Mouse (Mus musculus): ENCODE results near the gene Lypd5. TPM values are rescaled to one million over a fixed set of nuclear protein-coding genes. Genes with fewer than 3 reads are reported as not detected.
A peak's percentile ranks its signal among the peaks of the same experiment; 100 is the strongest.
"Not testable (repeated sequence)": the region's sequence is repeated elsewhere in the genome, so short reads cannot be mapped to it uniquely, and the experiment has no call there.

Gene Lypd5
- polyA plus RNA-seq, 1 experiment from 2014 or later, result not detected

DNA sequence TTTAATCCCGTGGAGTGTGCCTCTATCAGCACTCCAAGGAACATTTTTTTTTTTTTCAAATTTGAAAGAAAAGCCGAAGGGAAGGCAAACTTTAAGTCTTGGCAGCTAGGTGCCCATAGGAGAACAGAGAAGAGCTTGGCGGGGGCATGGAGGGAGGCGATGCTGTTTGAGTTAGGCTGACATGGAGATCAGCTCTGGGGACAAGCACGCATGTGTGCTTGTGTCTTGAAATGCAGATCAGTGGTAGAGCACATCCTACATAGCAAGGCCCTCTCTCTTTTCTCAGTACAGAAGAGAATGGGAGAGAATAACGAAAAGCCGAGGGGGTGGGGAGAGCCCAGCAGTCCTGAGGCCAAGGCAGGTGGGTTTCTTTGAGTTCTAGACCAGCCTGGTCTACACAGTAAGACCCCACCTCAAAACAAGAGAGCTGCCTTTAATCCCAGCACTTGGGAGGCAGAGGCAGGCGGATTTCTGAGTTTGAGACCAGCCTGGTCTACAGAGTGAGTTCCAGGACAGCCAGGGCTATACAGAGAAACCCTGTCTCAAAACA lies 49.4 kb downstream of the Lypd5 start:
- Histone ChIP-seq H3K36me3 (ENCODE audit: control insufficient read depth, insufficient read depth, low read length) (no peaks in the 10 kb centered on the region), H3K27ac (ENCODE audit: low read depth, low read length) (no peak overlapping the region), H3K4me2 (ENCODE audit: low read depth, low read length, severe bottlenecking) (no peak overlapping the region), H3K9me3 (ENCODE audit: control insufficient read depth, low read length) (peaks cover 3% of the 10 kb centered on the region; the same call in 1 of the 2 replicates), H3K4me3 (ENCODE audit: low read depth, low read length) (no peak overlapping the region), H3K9ac (ENCODE audit: low read length) (no peak overlapping the region), H3K27me3 (ENCODE audit: control insufficient read depth, insufficient read depth, low read length) (no peaks in the 10 kb centered on the region), H3K4me1 (replicated peaks; ENCODE audit: control insufficient read depth, insufficient read depth, low read length) (no peaks in the 10 kb centered on the region)
- no peak for ATAC-seq (replicated peaks; ENCODE audit: low FRiP score)
- DNase-seq (ENCODE audit: low spot score), result no peak
- WGBS, result 91% methylated on average over 8 of the region's 8 CpGs

- ATAC-seq (replicated peaks; ENCODE audit: low FRiP score) (peak; percentile 96), DNase-seq (ENCODE audit: low spot score) (peak; percentile 97)
- Histone ChIP-seq H3K9me3 (ENCODE audit: control insufficient read depth, low read length) (peaks cover 3% of the 10 kb centered on the region; the same call in 1 of the 2 replicates), H3K9ac (ENCODE audit: low read length) (peak within 1 kb of the TSS; percentile 74), H3K4me3 (ENCODE audit: low read depth, low read length) (peak within 1 kb of the TSS; percentile 52), H3K36me3 (ENCODE audit: control insufficient read depth, insufficient read depth, low read length) (no peaks in the 10 kb centered on the region), H3K27me3 (ENCODE audit: control insufficient read depth, insufficient read depth, low read length) (no peaks in the 10 kb centered on the region), H3K4me1 (replicated peaks; ENCODE audit: control insufficient read depth, insufficient read depth, low read length) (no peaks in the 10 kb centered on the region), H3K27ac (ENCODE audit: low read depth, low read length) (peak within 1 kb of the TSS; percentile 94), H3K4me2 (ENCODE audit: low read depth, low read length, severe bottlenecking) (peak within 1 kb of the TSS; percentile 49)
- 3% methylated on average over 66 of the region's 66 CpGs for WGBS
Observed at GRCm38 (mm10) chr7:24399256-24400081, 50.5 kb downstream of the Lypd5 start, which contains the start of gene Smg9. Smg9 (plus strand) TSS chr7:24399619.

DNA sequence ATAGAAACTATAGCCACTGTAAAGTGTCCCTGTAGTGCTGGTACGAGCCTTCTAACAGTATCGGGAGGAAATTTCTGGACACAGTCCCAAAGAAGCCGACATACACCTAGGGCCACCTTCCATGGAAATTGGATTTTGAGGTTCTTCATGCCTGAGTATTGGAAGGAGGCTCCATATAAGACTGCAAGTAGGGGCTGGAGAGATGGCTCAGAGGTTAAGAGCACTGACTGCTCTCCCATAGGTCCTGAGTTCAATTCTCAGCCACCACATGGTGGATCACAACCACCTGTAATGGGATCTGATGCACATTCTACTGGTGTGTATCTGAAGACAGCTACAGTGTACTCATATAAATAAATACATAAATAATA lies 51.1 kb downstream of the Lypd5 start:
- DNase-seq (ENCODE audit: low spot score) (no peak), ATAC-seq (replicated peaks; ENCODE audit: low FRiP score) (no peak)
- Histone ChIP-seq H3K9ac (ENCODE audit: low read length) (peak overlapping the region; percentile 74), H3K4me2 (ENCODE audit: low read depth, low read length, severe bottlenecking) (peak overlapping the region; percentile 49), H3K36me3 (ENCODE audit: control insufficient read depth, insufficient read depth, low read length) (no peaks in the 10 kb centered on the region), H3K9me3 (ENCODE audit: control insufficient read depth, low read length) (peaks cover 3% of the 10 kb centered on the region; the same call in 1 of the 2 replicates), H3K27me3 (ENCODE audit: control insufficient read depth, insufficient read depth, low read length) (no peaks in the 10 kb centered on the region), H3K4me3 (ENCODE audit: low read depth, low read length) (peak overlapping the region; percentile 52), H3K4me1 (replicated peaks; ENCODE audit: control insufficient read depth, insufficient read depth, low read length) (no peaks in the 10 kb centered on the region), H3K27ac (ENCODE audit: low read depth, low read length) (peak overlapping the region; percentile 94; the same call in 1 of the 2 replicates)
- WGBS, result 22% methylated on average over 3 of the region's 3 CpGs

- H3K4me2 ChIP-seq (ENCODE audit: low read depth, low read length, severe bottlenecking); H3K27me3 ChIP-seq (ENCODE audit: control insufficient read depth, insufficient read depth, low read length); DNase-seq (ENCODE audit: low spot score); H3K4me1 ChIP-seq (replicated peaks; ENCODE audit: control insufficient read depth, insufficient read depth, low read length); H3K9ac ChIP-seq (ENCODE audit: low read length); H3K36me3 ChIP-seq (ENCODE audit: control insufficient read depth, insufficient read depth, low read length); H3K27ac ChIP-seq (ENCODE audit: low read depth, low read length); ATAC-seq (replicated peaks; ENCODE audit: low FRiP score); H3K9me3 ChIP-seq (ENCODE audit: control insufficient read depth, low read length): not testable (repeated sequence)
- H3K4me3 ChIP-seq (ENCODE audit: low read depth, low read length), result peak overlapping the region; percentile 52; the same call in 1 of the 2 replicates
- 90% methylated on average over 4 of the region's 4 CpGs for WGBS
Observed at GRCm38 (mm10) chr7:24400489-24400888, 51.5 kb downstream of the Lypd5 start.

GRCm38 (mm10) chr7:24402851-24403250 lies 53.9 kb downstream of the Lypd5 start:
- ATAC-seq (replicated peaks; ENCODE audit: low FRiP score), result no peak
- DNase-seq (ENCODE audit: low spot score), result no peak
- H3K27me3 ChIP-seq (ENCODE audit: control insufficient read depth, insufficient read depth, low read length), result no peaks in the 10 kb centered on the region
- H3K9me3 ChIP-seq (ENCODE audit: control insufficient read depth, low read length), result peaks cover 3% of the 10 kb centered on the region; the same call in 1 of the 2 replicates
- H3K4me1 ChIP-seq (replicated peaks; ENCODE audit: control insufficient read depth, insufficient read depth, low read length), result no peaks in the 10 kb centered on the region
- no peaks in the 10 kb centered on the region for H3K36me3 ChIP-seq (ENCODE audit: control insufficient read depth, insufficient read depth, low read length)
- no peak overlapping the region for H3K9ac ChIP-seq (ENCODE audit: low read length)
- no peak overlapping the region for H3K4me3 ChIP-seq (ENCODE audit: low read depth, low read length)
- WGBS, result 96% methylated on average over 9 of the region's 9 CpGs
- no peak overlapping the region for H3K27ac ChIP-seq (ENCODE audit: low read depth, low read length)
- H3K4me2 ChIP-seq (ENCODE audit: low read depth, low read length, severe bottlenecking), result no peak overlapping the region

Small RNA genes within 50 kb of the gene (microRNA-seq; reads per million reads assigned to microRNA genes)
- not detected for gene Gm27592 (ENCODE audit: insufficient number of aligned reads)

Other genes starting within 250 kb of the Lypd5 start
- 5.1 and 6.3 TPM in 2 replicates for gene Zfp112, start 236.9 kb upstream of the Lypd5 start, polyA plus RNA-seq (2014; fragmentation: Nextera tagmentation; extraction: Ambion mirVana)
- 17.4 and 17.6 TPM in 2 replicates for gene Zfp235, start 215.0 kb upstream of the Lypd5 start, polyA plus RNA-seq (2014; fragmentation: Nextera tagmentation; extraction: Ambion mirVana)
- 6.2 and 6.7 TPM in 2 replicates for gene Zfp114, start 174.1 kb upstream of the Lypd5 start, polyA plus RNA-seq (2014; fragmentation: Nextera tagmentation; extraction: Ambion mirVana)
- 9.6 and 12.3 TPM in 2 replicates for gene Zfp111, start 137.8 kb upstream of the Lypd5 start, polyA plus RNA-seq (2014; fragmentation: Nextera tagmentation; extraction: Ambion mirVana)
- gene Zfp109, start 111.6 kb upstream of the Lypd5 start, polyA plus RNA-seq (2014; fragmentation: Nextera tagmentation; extraction: Ambion mirVana), result 5.0 and 5.7 TPM in 2 replicates
- gene Zfp108, start 94.4 kb upstream of the Lypd5 start, polyA plus RNA-seq (2014; fragmentation: Nextera tagmentation; extraction: Ambion mirVana), result 2.6 and 3.0 TPM in 2 replicates
- 7.4 and 9.0 TPM in 2 replicates for gene Zfp93, start 78.8 kb upstream of the Lypd5 start, polyA plus RNA-seq (2014; fragmentation: Nextera tagmentation; extraction: Ambion mirVana)
- gene Zfp61, start 48.0 kb upstream of the Lypd5 start, polyA plus RNA-seq (2014; fragmentation: Nextera tagmentation; extraction: Ambion mirVana), result 43.4 and 48.7 TPM in 2 replicates
- gene Zfp94, start 32.5 kb upstream of the Lypd5 start, polyA plus RNA-seq (2014; fragmentation: Nextera tagmentation; extraction: Ambion mirVana), result 15.2 and 15.9 TPM in 2 replicates
- gene Tescl, start 15.3 kb upstream of the Lypd5 start, polyA plus RNA-seq (2014; fragmentation: Nextera tagmentation; extraction: Ambion mirVana), result 0.23 TPM in 1 of 2 replicates, not detected in the other
- gene Kcnn4, start 21.1 kb downstream of the Lypd5 start, polyA plus RNA-seq (2014; fragmentation: Nextera tagmentation; extraction: Ambion mirVana), result 3.5 and 4.1 TPM in 2 replicates
- gene Smg9, start 50.4 kb downstream of the Lypd5 start, polyA plus RNA-seq (2014; fragmentation: Nextera tagmentation; extraction: Ambion mirVana), result 29.6 and 29.8 TPM in 2 replicates
- not detected in 2 replicates for gene Irgc1, start 103.1 kb downstream of the Lypd5 start, polyA plus RNA-seq (2014; fragmentation: Nextera tagmentation; extraction: Ambion mirVana)
- 1.1 and 1.2 TPM in 2 replicates for gene Plaur, start 113.3 kb downstream of the Lypd5 start, polyA plus RNA-seq (2014; fragmentation: Nextera tagmentation; extraction: Ambion mirVana)
- 7.1 and 8.9 TPM in 2 replicates for gene Cadm4, start 132.8 kb downstream of the Lypd5 start, polyA plus RNA-seq (2014; fragmentation: Nextera tagmentation; extraction: Ambion mirVana)
- gene Zfp428, start 157.8 kb downstream of the Lypd5 start, polyA plus RNA-seq (2014; fragmentation: Nextera tagmentation; extraction: Ambion mirVana), result 109 and 114 TPM in 2 replicates
- gene AC161166.1, start 163.3 kb downstream of the Lypd5 start, polyA plus RNA-seq (2014; fragmentation: Nextera tagmentation; extraction: Ambion mirVana), result 0.96 and 1.3 TPM in 2 replicates
- gene Irgq, start 181.5 kb downstream of the Lypd5 start, polyA plus RNA-seq (2014; fragmentation: Nextera tagmentation; extraction: Ambion mirVana), result 16.1 and 16.4 TPM in 2 replicates
- gene Pinlyp, start 196.9 kb downstream of the Lypd5 start, polyA plus RNA-seq (2014; fragmentation: Nextera tagmentation; extraction: Ambion mirVana), result not detected in 2 replicates
- gene Xrcc1, start 197.1 kb downstream of the Lypd5 start, polyA plus RNA-seq (2014; fragmentation: Nextera tagmentation; extraction: Ambion mirVana), result 140 and 150 TPM in 2 replicates
- 17.9 and 21.4 TPM in 2 replicates for gene Ethe1, start 238.3 kb downstream of the Lypd5 start, polyA plus RNA-seq (2014; fragmentation: Nextera tagmentation; extraction: Ambion mirVana)
- 2.2 and 2.5 TPM in 2 replicates for gene Zfp575, start 238.4 kb downstream of the Lypd5 start, polyA plus RNA-seq (2014; fragmentation: Nextera tagmentation; extraction: Ambion mirVana)